Mouse (Mus musculus): ENCODE measurements around the gene Smarca2.

The Smarca2 gene

DNA sequence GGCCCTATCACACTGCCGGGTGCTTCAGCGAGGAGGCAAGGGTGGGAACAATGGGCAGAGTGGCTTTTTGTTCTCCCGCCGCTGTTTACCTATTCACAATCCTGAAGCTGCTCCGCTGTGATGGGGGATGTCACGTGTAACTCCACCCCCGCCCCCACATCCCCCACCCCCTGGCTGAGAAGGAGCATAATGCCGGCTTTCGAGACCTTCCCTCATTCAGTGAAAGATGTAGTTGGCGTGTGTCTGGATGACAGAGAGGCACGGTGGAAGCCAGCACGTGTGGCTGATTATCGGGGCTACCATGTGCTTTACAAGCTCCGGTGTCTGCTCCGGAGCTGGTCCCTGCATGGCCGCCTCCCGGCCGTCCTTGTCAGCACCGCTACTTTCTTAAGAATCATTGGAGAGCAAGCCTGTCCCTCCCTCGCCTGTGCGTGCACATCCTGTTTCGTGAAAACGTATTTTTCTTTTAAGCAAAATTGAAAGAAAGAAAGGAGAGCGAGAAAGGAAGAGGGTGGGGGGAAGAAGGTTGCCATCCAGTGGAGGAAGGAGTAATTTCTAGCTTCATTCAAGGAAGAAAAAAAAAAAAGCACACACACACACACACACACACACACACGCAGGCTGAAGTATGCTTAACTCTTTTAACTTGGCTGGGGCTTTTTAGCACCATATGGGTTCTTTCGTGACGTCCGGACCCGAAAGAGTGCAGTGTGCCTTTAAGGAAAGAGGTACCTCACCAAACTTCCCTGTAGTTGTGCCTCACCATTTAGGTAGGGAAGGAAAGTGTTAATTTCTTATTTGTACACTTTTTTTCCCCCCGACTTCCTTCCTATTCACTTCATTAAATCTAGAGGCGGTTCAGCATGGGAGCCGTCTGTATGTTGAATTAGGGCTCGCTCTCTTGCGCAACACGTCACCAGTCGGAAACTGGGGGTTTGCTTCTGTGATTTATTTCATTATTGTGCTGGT is 143.0 kb downstream of the Smarca2 start:
- DNase-seq (ENCODE audit: low read depth, low spot score) = peak; percentile 94

GRCm38 (mm10) chr19:26748676-26749075 is 143.8 kb downstream of the Smarca2 start:
- DNase-seq (ENCODE audit: low read depth, low spot score) = peak; percentile 69

DNA sequence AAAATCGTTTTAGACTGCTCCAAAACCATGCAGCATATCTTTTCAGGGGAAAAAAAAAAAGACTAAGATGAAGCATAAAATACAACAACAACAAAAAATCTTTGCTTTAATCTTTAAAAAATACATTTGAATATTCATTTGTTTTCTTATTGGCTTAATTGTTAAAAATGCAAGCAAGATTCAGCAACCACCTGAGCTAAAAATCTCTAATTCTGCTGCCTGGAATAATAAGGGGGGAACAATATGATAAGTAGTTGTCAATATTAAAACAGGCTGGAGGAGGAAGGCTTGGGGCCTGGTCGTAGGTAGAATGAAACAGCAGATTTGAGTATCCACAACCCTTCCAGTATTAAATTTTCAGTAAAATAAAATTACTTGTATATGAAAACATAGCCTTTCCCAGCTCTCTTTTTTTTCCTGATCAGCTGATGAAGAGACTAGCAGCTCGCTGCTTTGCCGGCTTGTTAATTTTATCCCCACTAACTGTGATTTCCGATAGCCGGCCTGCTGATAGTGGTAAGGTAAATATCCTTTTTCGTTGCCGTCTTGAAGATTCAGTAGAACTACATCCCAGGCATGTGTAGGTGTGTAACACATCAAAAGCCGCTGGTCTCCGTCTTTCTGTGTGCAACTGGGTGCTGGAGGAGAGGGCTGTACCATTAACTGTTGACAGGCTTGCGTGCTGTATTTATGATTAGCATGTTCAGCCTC is 144.7 kb downstream of the Smarca2 start:
- DNase-seq (ENCODE audit: low read depth, low spot score) = peak; percentile 56

- no peak for DNase-seq (ENCODE audit: low read depth, low spot score)
Measured at GRCm38 (mm10) chr19:26752611-26753163, 147.8 kb downstream of the Smarca2 start.

- no peak for DNase-seq (ENCODE audit: low read depth, low spot score)
Measured at GRCm38 (mm10) chr19:26753266-26753872, 148.5 kb downstream of the Smarca2 start.

GRCm38 (mm10) chr19:26754016-26754794 is 149.4 kb downstream of the Smarca2 start:
- DNase-seq (ENCODE audit: low read depth, low spot score) = no peak

DNA sequence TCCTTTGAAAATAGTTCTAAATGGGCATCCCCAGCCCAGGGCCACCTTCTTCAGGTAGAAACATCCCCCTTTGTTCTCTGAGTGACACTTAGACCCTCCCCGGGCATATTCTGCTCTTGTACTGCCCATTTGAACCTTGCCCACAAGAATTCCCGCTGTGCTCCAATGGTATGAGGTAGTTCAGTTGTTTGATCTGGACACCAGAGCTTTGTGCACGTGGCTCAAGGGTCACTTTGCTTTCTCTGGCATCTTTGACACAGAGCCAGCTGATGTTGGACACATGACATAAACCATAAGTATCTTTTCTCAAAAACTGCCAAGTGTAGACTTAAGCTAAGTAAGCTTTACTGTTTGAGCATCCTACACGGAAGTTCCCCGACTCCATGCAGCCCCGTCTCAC is 151.1 kb downstream of the Smarca2 start:
- no peak for DNase-seq (ENCODE audit: low read depth, low spot score)

- DNase-seq (ENCODE audit: low read depth, low spot score) = no peak
Measured at GRCm38 (mm10) chr19:26756399-26756798, 151.5 kb downstream of the Smarca2 start.

GRCm38 (mm10) chr19:26758156-26758555 is 153.3 kb downstream of the Smarca2 start:
- no peak for DNase-seq (ENCODE audit: low read depth, low spot score)

DNA sequence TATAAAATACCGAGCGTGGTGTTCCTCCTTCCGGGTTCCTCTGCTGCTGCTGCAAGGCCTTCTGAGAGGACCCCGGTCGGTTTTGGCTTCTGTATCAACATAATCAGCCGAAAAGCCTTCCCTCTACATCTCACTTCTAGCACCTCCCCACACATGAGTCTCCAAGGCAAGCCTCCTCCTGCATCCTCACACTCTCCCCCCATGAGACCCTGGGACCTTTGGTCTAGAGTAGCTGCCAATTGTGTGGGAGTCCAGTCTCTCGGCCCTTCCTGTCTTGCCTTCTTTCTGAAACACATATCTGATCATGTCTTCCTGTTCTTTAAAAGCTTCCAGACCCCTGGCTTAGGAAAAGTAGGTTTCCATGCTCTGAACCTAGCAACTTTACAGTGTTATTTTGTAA is 153.8 kb downstream of the Smarca2 start:
- no peak for DNase-seq (ENCODE audit: low read depth, low spot score)

GRCm38 (mm10) chr19:26759295-26759694 is 154.4 kb downstream of the Smarca2 start:
- DNase-seq (ENCODE audit: low read depth, low spot score) = no peak

DNA sequence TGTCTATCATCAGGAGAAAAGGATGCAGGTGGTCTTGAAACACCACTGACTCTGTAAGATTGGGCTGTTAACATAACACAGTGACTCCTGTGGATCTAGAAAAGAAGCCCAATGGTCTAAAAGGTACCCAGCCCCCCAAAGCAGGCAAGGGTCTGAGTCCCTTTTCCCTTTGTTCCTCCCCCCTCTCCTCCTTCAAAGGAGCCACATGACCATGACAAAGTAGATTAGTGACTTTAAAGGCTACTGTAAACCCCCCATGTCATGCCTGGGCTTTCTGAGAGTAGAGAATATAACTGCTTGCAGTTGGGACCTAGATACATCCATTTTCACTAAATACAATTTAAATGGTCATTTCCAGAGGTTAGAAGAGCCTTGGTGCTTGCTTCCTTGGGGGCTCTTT is 156.4 kb downstream of the Smarca2 start:
- no peak for DNase-seq (ENCODE audit: low read depth, low spot score)

DNA sequence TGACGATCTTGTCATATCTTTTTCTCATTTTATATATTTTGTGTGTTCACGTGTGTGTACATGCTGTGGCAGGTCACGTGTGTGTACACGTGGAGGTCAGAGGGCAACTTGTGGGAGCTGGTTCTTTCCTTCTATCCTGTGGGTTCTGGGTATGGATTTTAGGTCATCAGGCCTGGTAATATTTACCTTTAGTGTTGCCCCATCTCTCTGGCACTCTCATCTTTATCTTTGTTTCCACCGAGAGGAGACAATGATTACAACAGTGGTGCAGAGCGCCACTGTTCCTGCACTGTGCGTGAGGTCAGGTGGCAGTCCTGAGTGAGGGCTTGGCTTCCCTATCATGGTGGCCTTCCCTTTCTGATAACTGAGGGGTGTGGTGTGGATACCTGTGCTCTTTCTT is 160.6 kb downstream of the Smarca2 start:
- DNase-seq (ENCODE audit: low read depth, low spot score) = no peak

- no peak for DNase-seq (ENCODE audit: low read depth, low spot score)
Measured at GRCm38 (mm10) chr19:26767454-26767853, 162.6 kb downstream of the Smarca2 start.

GRCm38 (mm10) chr19:26767941-26768340 is 163.1 kb downstream of the Smarca2 start:
- no peak for DNase-seq (ENCODE audit: low read depth, low spot score)

GRCm38 (mm10) chr19:26768846-26769245 is 164.0 kb downstream of the Smarca2 start:
- DNase-seq (ENCODE audit: low read depth, low spot score) = no peak

- no peak for DNase-seq (ENCODE audit: low read depth, low spot score)
Measured at GRCm38 (mm10) chr19:26769609-26770500, 165.0 kb downstream of the Smarca2 start.

DNA sequence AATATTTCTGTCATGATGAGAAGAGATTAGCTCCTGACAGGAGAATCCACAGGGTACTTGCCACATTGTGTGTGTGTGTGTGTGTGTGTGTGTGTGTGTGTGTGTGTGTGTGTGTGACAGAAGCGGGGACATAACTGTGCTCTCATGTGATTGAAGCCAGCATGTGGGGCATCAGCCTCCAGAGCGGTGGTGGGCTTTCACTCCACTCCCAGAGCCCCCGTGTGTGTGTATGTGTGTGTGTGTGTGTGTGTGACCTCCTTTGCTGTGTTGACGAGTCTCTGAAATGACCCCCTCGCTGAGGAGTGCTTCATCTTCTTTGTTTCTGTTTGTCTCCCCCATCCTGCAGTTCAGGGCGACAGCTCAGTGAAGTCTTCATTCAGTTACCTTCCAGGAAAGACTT is 165.7 kb downstream of the Smarca2 start:
- DNase-seq (ENCODE audit: low read depth, low spot score) = no peak

- DNase-seq (ENCODE audit: low read depth, low spot score) = no peak
Measured at GRCm38 (mm10) chr19:26772051-26772583, 167.3 kb downstream of the Smarca2 start.

Measured in 3T3-L1 (cell line).